Mouse (Mus musculus) layer of hippocampus, postnatal 14 days (tissue): ENCODE results near the gene Pcgf6. TPM values are rescaled to one million over a fixed set of nuclear protein-coding genes. Genes with fewer than 3 reads are reported as not detected.
A peak's percentile ranks its signal among the peaks of the same experiment; 100 is the strongest.
"Not testable (repeated sequence)": the region's sequence is repeated elsewhere in the genome, so short reads cannot be mapped to it uniquely, and the experiment has no call there.

ENCODE experiments used
- DNase-seq, 2 experiments: peaks; one replicate each; pipeline ENCODE4 v3.0.0; 2021 to 2022; ENCODE audit warnings: low spot score in 2 of 2, mixed read lengths in 1 of 2
- total RNA-seq, 2 experiments: library from RNA; stranded (reverse); gene quantifications; 2 replicates each; pipeline ENCODE4 v1.2.3; 2021

Gene Pcgf6
- total RNA-seq, 2 experiments from 2014 or later: 18.9 to 19.4 TPM

DNA sequence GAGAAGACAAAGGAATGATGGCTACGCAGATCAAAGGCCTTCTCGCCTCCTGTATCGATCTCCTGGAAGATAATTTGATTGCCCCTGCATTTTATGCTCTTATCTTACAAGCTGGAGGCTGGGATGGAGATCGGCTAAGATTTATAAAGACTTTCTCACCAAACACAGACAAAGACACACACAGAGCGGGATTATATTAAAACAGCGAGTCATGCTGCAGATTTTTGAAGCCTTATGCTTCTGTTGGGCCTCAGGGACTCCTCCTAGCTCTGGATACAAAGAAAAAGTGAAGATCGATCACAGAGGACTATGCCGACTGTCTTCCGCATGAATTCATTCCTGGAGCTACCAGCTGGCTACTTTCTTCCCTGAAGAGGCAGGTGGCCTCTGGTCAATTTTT is 20.9 kb downstream of the Pcgf6 start:
- no peak for DNase-seq

DNA sequence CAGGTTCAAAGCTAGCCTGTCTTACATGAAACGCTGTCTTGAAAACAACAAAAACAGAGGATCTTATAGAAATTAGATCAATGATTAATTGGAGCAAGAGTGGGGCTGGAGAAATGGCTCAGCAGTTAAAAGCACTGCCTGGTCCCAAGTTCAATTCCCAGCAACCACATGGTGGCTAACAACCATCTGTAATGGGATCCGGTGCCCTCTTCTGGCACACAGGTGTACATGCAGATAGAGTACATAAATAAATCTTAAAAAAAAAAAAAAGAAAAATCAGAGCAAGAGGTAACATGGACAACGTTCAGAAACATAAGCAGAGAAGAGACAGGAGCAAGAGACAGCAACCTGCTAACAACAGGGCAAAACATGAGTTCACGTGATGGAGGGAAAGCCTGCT is 24.2 kb downstream of the Pcgf6 start:
- DNase-seq: no peak

DNA sequence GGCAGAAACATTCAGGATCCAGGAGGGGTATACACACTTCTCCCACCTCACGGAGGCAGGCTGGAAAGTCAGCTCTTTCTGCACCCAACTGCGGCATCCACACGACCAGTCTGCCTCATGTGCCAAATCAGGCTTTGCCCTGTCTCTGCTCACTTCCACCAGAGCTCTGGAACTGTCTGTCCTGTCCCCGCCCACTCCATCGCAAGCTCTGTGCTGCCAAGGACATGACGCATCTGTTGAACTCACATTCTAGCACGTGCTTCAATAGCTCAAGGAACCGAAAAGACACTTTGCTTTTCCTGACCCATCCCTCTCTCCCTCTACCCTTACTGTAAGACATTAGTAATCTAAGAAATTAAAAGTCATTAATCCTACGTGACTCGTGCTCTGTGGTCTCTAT is 25.8 kb downstream of the Pcgf6 start:
- no peak for DNase-seq

DNA sequence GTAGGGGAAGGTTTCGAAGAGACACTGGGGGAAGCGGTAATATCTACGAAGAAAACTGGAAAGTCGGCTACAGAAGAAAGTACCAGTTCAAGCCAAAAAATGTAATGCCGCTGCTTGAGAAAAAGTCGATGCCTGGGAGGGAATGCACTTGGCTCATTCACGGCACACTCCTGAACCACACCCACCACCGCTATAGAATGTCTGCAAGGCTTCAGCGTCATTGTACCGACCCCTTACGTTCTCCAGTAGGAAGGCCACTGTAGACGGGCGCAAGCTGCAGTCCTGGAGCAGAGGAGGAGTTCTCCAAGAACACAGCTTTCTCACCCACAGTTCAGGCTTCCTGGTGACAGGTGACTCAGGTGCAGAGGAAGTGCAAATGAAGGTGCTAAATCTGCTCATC is 27.2 kb downstream of the Pcgf6 start:
- DNase-seq: no peak

DNA sequence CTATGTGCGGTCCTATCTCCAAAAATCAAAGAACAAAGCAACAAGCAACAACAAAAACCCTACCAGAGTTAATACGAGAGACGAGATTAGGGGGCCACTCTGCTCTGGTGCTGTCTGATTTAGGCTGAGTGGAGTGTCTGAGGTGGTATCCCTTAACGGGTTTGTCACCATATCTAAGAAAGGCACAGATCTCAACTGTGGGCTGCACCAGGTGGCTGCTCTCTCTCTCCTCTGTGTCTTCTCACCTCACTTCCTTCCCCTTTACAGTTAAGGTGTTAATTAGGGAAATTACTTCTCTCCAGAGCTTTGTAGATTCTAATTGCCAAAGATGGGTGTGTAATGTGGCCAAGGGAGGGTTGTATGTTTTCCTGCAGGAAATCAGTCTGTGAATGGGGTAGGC is 28.0 kb downstream of the Pcgf6 start:
- DNase-seq: no peak

DNA sequence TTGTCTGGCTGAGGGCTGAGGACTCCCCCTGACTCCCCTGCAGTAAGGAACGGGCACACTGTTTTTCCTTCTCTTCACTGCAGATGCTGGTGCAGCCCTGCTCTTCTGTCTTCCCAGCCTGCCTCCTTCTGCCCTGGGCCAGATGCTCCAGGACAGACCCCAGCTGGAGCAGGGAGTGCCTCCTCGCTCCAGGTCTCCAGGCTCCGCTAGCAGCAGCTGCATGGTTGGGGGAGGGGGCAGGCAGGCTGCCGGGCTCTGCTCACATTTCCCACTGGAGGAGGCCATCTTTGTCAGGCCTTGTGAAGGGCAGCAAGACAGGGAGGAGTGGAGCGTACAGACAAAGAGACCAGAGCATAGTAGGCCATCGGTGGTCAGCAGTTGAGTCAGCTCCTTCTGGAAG is 31.4 kb downstream of the Pcgf6 start:
- no peak for DNase-seq

DNA sequence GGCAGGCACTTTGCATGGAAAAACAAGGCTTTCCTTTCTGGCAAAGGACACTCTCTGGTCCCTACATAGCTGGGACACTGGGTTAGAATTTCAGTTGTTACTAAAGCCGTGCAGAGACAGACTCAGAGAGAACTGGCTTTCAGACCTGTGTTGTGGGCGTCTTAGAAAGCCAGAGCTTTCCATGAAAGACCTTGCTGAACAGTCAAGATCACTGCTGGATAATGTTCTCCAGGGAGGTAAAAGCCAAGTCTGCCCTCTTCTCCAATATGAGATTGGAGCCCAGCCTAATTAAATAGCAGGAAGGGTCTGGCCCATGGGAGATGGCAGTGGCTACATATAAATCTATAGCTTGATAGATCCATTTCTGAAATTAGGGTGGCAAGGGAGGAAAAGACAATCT is 32.4 kb downstream of the Pcgf6 start:
- DNase-seq: no peak

DNA sequence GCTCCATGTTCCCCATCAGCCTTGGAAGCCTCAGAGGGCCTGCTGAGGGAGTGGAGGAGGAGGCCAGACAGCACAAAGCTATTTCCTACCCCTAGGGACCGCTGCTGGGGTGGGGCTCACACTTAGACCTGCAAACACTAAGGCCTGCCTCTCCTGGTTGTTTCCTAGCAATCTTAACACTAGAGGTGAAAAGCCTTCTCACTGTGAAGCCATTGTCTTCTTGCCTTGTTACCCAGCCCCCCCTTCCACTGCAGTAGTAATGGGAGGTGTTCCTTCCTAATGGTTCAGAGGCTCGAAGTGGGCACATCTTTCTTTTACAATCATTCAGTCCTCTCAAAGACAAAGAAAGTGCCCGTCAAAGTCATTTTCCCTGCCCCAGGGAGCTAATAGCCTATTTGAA is 32.9 kb downstream of the Pcgf6 start:
- no peak for DNase-seq

DNA sequence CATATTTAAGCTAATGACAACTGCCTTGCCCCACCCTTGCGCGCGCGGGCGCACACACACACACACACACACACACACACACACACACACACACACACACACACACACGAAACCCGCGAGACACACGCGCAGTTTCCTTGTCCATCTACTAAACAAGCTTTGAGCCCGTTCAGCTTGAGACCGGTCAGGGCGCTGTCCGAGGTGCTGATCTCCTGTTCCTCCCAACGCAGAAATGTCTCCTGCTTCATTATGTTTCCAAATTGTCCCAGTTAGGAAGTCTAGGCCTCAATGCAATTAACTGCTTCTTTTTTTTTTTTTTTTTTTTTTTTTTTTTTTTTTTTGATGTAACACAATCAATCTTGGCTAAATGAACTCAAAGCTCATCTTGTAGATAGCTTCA is 34.2 kb downstream of the Pcgf6 start:
- DNase-seq: peak in 1 of 2 experiments; percentile 41

DNA sequence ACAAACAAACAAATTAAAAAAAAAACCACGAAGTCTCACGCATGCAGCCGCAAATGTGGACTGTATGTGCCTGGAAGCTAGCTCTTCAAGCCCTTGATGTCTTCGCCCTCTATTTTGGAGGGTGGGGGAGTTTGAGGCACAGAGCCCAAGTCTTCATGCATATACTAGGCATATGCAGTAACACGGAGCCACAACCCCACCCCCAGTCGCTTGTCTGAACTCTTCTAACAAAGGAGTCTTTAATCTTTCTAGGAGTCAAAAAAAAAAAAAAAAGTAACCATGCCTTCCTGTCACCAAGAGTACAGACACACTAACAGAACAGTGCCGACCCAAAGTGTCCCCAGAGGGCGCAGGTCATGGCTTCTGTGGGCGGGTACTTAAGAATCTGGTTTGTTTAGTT is 34.7 kb downstream of the Pcgf6 start:
- no peak for DNase-seq

DNA sequence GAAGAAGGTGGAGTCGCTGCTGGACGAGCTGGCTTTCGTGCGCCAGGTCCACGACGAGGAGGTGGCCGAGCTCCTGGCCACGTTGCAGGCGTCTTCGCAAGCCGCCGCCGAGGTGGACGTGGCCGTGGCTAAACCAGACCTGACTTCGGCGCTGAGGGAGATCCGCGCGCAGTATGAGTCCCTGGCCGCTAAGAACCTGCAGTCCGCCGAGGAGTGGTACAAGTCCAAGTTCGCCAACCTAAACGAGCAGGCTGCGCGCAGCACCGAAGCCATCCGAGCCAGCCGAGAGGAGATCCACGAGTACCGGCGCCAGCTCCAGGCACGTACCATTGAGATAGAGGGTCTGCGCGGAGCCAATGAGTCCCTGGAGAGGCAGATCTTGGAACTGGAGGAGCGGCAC is 35.3 kb downstream of the Pcgf6 start:
- DNase-seq: peak in 1 of 2 experiments; percentile 51

DNA sequence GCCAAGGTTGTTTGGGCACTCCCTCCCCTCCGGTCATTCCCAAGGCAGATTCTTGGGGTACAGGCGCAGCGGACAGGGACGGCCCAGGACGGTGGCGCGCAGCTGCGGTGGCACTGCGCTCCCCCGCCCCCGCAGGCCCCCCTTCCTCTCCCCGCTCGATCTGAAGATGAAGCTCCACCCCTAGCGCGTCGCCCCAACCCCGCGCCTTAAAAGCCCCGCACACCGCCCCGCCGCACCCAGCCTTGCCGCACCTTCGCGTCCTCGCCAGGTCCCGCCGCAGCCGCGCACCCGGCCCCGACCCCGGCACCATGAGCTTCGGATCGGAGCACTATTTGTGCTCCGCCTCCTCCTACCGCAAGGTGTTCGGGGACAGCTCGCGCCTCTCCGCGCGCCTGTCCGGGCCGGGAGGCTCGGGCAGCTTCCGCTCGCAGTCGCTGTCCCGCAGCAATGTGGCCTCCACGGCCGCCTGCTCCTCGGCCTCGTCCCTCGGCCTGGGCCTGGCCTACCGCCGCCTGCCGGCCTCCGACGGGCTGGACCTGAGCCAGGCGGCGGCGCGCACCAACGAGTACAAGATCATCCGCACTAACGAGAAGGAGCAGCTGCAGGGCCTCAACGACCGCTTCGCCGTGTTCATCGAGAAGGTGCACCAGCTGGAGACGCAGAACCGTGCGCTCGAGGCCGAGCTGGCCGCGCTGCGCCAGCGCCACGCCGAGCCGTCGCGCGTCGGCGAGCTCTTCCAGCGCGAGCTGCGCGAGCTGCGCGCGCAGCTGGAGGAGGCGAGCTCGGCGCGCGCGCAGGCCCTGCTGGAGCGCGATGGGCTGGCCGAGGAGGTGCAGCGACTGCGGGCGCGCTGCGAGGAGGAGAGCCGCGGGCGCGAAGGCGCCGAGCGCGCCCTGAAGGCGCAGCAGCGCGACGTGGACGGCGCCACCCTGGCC is 36.0 kb downstream of the Pcgf6 start, which contains the start of the genes Ina and Nt5c2:
Gene Ina, plus strand, starts transcription at position 252 of the 935 bp plus-strand sequence.
Gene Nt5c2, minus strand, starts transcription at position 707 of the 935 bp plus-strand sequence.
- peak; percentile 68 to 76 for DNase-seq

DNA sequence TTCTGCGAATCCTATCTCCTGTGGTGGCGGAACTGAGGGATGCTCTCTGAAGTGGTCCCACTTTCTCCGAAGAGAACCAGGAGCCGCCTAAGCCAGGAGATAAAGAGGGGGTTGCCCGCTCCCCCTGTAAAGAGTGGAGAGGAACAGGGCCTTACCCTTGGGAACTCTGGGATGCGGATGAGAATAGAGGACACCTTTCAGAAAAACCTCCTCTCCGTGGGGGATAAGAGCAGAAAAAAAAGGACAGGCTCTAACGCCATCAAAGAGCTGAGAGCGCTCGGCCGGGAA is 36.6 kb downstream of the Pcgf6 start:
- DNase-seq: no peak

DNA sequence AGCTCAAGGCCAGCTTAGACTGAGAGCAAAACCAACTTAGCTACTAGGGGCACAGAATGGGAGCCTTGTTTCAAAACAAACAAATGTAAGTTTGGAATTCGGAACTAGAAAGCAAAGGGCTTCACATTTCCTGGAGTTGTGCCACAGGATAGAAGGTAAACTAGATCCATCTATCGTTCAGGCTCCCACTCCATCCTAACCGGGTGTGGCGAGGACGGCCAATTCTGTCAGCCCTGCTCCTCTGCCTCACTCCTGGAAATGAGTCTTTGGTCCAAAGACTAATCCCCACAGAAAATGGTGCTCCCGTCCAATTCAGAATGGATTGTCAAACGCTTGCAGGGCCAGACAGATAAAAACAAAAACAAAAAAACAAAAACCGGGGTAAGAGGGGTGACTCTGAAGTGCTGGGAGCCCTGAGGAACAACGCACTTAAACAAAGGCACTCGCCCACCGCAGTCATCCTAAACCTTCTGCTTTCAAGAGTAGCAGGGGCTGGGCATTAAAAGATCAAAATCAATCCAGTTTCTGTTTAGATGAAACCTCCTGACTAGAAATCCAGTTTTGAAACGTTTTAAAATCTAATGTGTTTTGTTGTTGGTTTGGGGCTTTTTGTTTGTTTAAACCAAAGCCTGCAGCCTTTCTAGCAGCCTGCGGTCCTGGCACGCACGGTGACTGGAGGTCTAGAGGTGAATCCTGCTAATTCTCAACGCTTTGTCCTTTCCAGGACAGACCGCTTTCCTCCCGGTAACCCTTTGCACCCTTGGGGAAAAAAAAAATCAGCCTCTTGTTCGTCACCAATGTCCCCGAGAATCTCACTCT is 37.2 kb downstream of the Pcgf6 start:
- no peak for DNase-seq

DNA sequence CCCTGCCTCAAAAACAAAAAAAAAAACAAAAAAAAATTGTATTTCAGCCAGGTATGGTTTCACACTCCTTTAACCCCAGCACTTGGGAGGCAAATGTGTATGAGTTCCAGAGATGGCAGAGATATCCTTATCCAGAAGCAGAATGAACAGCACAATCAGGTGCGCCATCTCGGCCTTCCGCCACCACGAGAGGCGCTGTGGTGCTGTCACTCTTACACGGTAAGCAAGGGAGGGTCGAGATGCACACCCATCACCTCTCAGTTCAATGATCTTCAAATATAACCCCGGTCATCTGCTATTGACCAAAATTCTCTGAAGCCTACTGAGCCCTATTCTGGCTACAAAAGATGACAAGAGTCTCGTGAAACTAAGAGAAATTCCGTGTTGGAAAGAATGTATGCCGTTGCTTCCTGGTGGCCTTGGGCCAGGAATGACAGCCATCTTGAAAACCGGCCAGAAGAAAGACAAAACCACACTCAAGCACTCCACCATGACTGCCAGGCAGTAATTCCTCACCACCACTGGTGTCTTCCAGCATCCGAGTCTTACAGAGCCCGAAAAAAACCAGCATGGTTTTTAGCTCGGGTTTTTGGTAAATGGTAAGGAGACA is 38.1 kb downstream of the Pcgf6 start:
- DNase-seq: no peak

DNA sequence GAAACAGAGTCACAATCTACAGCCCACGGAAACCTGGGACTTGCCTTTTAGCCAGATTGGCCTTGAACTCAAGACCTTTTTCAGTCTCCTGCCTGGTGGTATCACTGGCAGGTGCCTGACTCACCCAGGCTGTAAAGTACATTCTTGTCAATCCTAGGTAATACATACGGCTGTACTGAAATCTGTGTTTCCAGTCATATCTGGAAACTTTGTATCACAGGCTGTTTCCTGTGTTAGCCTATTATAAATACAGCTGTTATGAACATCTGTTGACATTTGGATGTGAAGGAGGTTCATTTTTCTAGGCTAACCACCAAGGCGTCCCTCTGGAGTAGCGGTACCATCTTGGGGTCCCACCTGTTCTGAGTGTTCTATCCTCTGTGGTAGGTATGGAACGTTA is 40.8 kb downstream of the Pcgf6 start:
- DNase-seq: no peak

DNA sequence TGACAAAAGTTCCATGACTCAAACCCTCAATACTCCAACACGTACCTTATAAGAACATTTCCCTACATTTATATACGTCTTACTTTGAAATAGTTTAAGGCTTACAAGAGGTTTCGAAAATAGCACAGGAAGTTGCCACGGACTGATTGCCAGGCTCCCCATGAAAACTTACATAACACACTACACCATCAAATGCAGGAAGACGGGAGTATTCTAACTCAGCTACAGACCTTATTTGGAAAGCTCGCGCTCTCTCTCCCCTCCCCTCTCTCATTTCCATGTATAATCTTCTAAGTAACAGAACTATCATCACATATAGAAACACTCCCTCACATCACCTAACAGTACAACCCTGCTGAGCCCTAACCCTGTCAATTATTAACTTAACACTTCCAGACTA is 41.3 kb downstream of the Pcgf6 start:
- no peak for DNase-seq

DNA sequence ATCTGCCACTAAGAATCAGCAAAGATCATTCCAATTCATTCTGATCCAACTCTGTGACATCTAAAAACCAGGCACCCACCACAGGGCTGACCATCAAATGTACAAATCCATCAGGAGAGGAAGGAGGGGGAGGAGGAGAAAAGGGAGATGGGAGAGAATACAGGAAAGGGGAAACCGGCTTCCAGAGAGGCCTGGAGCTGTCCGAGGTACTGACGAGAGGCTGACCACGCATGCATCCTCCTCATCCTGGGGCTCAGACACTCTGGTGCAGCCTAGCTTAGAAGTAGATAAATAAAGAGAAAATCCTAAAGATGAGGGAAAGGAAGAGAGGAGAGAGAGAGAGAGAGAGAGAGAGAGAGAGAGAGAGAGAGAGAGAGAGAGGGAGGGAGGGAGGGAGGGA is 44.4 kb downstream of the Pcgf6 start:
- DNase-seq: no peak

DNA sequence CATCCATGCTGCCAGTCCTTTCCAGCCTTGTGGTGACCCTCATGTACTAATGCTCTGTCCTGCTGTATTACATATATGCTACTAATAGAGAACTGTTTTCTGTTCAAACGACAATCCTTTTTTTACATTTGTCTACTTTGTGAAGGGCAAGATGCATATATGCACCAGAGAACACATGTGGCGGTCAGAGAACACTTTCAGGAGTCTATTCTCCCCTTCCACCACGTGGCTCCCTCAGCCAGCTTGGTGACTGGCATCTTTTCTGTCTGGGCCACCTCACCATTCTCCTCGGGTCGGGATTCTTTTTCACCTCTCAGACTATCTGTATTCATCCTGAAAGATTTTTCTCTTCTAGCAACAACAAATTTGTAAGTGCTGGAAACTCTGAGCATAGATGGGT is 44.8 kb downstream of the Pcgf6 start:
- DNase-seq: no peak

DNA sequence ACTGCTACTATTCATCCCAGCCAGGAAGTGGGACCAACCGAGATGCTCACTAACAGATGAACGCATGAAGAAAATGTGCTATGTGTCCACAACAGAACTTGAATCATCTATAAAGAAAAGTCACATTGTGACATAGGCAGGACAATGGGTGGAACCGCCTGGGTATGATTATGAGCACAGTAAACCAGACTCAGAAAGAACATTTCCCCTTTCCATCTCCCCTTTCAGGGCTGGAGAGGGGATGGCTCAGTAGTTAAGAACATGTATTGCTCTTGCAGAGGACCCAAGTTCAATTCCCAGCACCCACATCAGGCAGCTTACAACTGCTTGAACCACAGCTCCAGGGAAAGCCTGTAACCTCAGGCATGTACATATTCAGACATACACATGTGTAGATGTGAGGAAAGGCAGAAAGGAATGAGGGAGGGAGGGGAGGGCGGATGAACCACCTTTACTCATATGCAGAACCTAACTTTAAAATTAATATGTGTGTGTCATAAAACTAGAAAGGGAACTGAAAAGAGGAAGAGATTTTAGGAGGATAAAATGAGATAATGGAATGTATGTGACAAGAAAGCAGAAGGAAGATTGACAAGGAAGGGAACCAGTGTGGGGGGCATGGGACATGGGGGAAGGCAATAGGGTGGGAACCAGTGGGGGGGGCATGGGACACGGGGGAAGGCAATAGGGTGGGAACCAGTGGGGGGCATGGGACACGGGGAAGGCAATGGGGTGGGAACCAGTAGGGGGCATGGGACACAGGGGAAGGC is 46.8 kb downstream of the Pcgf6 start:
- no peak for DNase-seq

DNA sequence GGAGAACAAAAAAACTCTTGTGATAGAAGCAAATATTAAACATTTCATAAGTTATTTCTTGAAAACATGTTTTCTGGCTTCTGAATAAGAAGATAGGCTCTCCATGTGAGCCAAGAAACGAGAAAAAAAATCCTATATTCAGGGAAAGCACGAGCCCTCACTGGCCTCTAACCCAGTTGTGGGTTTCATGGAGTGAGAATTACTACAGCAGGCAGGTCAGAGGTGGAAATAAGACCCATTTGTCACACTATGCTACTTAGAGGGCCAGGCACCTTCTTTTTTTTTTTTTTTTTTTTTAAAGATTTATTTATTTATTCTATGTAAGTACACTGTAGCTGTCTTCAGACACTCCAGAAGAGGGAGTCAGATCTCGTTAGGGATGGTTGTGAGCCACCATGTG is 50.3 kb downstream of the Pcgf6 start:
- DNase-seq: not testable (repeated sequence)
